Mouse (Mus musculus) megakaryocyte, embryonic 14.5 days (primary cell): Measurements from ENCODE around the gene Tgfbi. TPM values are rescaled to one million over a fixed set of nuclear protein-coding genes. Genes with fewer than 3 reads are reported as not detected.

Source experiments
- H3K27me3 ChIP-seq: replicated peaks from 2 replicates; pipeline ENCODE3; 2012; ENCODE audit warnings: inconsistent platforms
- H3K36me3 ChIP-seq: replicated peaks from 2 replicates; pipeline ENCODE3; 2012; ENCODE audit warnings: low read length, inconsistent platforms, mixed read lengths
- H3K4me1 ChIP-seq: 2 replicates; pipeline ENCODE4 v1.6.1; 2012; ENCODE audit warnings: inconsistent platforms
- H3K4me3 ChIP-seq: replicated peaks from 2 replicates; pipeline ENCODE3; 2012; ENCODE audit warnings: moderate library complexity, mild to moderate bottlenecking, inconsistent platforms
- H3K9me3 ChIP-seq: 2 replicates; pipeline ENCODE4 v1.6.1; 2012; ENCODE audit warnings: inconsistent platforms
- FLI1 ChIP-seq: IDR thresholded peaks from 2 replicates; pipeline ENCODE4 v1.6.1; 2012; ENCODE audit warnings: low read length, inconsistent platforms, mixed read lengths
- GATA1 ChIP-seq: IDR thresholded peaks from 3 replicates; pipeline ENCODE4 v1.6.1; 2012; ENCODE audit warnings: mixed read lengths, low read length, inconsistent platforms, borderline replicate concordance
- polyA plus RNA-seq: library from polyadenylated mRNA; stranded (reverse); fragments of >175 nt; gene quantifications from 2 replicates; pipeline ENCODE4 v1.2.3, GENCODE M21; 2012; ENCODE audit warnings: low replicate concordance; ENCODE audit not compliant: insufficient read depth

Tgfbi gene
- polyA plus RNA-seq, 1 experiment, result 7.2 TPM

DNA sequence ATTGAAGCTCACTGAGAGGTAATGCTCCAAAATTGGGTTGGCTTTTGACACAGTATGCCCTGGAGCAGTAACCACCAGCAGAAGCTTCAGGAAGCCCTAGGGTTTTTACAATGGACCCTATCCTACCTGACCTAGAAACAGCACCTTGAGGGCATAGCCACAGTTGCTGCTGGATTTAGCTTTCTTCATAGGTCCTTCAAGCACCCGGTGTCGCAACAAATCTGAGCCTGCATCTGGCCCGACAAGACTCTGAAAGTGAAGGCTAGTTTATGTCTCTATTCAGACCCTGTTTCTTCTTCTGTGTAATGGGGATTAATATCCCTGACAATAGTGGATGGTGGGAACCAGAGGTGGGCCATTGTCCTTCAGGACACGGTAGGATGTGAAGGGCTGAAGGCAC is 68.4 kb downstream of the Tgfbi start:
- Histone ChIP-seq H3K9me3 (peaks cover 4% of the 10 kb centered on the region; the same call in 1 of the 2 replicates), H3K4me1 (peaks cover 32% of the 10 kb centered on the region), H3K36me3 (no peaks in the 10 kb centered on the region), H3K4me3 (no peak overlapping the region), H3K27me3 (peaks cover 54% of the 10 kb centered on the region)
- no peak for TF ChIP-seq FLI1
- no peak for TF ChIP-seq GATA1

DNA sequence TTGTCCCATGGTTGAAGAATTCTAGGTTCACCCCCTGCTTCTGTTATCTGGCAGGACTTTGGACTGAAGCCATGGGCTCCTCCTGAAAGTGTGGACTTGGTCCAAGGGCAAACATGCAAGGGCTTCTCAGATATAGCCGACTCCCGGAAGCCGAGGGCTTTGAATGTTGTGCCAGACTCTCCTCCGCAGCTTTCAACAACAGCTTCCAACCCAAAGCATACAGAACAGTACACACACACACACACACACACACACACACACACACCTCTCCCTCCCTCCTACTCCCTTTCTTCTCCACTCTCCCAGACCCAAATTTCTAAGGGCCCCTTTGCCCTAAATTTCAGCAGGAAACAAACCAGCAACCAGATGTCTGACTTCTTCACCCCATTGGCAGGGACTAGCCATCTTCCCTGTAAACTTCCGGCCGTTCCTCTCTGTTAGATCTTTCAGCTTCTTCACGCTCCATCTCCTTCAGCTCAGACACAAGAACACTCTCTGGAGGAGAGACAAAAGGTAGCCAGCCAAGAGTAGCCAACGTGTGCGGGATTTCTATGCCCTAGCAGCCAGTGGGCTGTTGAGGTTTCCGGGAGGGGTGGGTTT is 69.0 kb downstream of the Tgfbi start:
- peaks cover 31% of the 10 kb centered on the region for H3K4me1 ChIP-seq
- peaks cover 4% of the 10 kb centered on the region; the same call in 1 of the 2 replicates for H3K9me3 ChIP-seq
- no peak for TF ChIP-seq GATA1
- TF ChIP-seq FLI1, result no peak
- no peaks in the 10 kb centered on the region for H3K36me3 ChIP-seq
- no peak overlapping the region for H3K4me3 ChIP-seq
- peaks cover 57% of the 10 kb centered on the region for H3K27me3 ChIP-seq

DNA sequence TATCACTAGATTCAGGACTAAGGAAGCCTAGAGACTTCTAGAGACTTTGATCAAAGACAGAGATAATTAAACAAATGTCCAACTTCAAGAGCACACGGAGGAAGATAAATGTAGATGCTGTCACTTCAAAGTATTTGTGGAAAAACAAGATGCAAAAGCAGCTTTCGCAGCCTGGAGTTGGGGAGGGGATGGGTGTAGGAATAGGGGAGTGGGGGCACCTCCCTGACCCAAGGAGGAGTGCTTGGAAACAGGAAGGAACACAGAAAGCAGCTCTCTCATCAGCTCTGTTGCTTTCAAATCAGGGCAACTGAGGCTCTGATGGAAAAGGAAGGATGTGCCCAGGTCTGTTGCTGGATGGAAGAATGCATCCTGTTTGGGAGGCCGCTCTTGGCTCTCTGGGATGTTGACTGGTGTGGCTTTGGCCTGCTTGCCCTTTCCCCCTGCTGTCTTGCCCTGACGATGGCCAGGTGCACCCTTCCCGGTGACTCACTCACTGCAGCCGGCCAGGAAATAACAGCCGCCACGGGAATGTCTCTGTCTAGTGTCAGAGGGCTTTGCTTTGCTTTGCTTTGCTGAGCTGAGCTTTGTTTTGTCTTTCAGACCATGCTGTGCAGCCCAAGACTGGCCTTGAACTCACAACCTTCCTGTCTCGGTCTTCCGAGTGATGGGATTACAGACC is 69.6 kb downstream of the Tgfbi start:
- Histone ChIP-seq H3K9me3 (peaks cover 4% of the 10 kb centered on the region; the same call in 1 of the 2 replicates), H3K36me3 (no peaks in the 10 kb centered on the region), H3K4me3 (no peak overlapping the region), H3K27me3 (peaks cover 56% of the 10 kb centered on the region), H3K4me1 (peaks cover 30% of the 10 kb centered on the region)
- no peak for TF ChIP-seq FLI1
- TF ChIP-seq GATA1, result no peak

DNA sequence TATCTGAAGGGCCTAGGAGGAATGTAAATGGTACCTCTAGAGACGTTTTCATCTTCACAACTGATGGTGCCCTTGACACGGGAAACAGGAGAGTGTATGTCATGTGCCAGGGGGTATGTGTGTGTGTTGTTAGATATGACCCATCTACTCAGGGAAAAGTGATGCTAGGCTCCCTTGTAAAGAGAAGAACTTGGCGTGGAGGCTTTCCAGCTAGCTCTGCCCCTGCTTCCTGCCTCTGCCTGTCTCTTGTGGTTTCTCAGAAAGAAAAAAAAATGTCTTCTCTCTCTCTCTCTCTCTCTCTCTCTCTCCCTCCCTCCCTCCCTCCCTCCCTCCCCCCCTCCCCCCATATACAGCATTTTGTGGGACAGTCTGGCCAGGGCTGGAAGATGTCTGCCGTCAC is 72.6 kb downstream of the Tgfbi start:
- Histone ChIP-seq H3K4me3 (no peak overlapping the region), H3K9me3 (peaks cover 4% of the 10 kb centered on the region; the same call in 1 of the 2 replicates), H3K36me3 (no peaks in the 10 kb centered on the region), H3K4me1 (peaks cover 23% of the 10 kb centered on the region), H3K27me3 (peaks cover 63% of the 10 kb centered on the region)
- no peak for TF ChIP-seq FLI1
- no peak for TF ChIP-seq GATA1

DNA sequence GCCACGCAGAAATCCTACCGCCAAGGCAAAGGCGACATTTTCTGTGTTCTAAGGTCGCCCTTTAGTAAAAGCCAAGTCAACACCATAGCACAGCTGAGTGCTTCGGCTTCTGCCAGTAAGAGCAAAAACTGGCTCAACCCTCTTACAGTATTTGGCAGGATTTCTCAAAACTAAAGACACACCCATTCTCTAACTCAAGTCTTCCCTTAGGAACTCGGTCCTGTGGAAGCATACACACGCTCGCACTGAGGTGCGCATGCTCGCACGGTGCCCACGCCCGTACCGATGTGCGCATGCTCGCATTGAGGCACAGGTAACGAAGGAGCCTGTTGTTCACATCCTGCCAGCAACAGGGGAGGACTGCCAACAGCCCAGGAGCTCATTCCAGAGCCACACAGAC is 73.0 kb downstream of the Tgfbi start:
- H3K4me3 ChIP-seq, result peak overlapping the region; percentile 75
- no peak for TF ChIP-seq GATA1
- TF ChIP-seq FLI1, result no peak
- H3K9me3 ChIP-seq, result peaks cover 4% of the 10 kb centered on the region; the same call in 1 of the 2 replicates
- no peaks in the 10 kb centered on the region for H3K36me3 ChIP-seq
- H3K4me1 ChIP-seq, result peaks cover 23% of the 10 kb centered on the region
- H3K27me3 ChIP-seq, result peaks cover 60% of the 10 kb centered on the region

DNA sequence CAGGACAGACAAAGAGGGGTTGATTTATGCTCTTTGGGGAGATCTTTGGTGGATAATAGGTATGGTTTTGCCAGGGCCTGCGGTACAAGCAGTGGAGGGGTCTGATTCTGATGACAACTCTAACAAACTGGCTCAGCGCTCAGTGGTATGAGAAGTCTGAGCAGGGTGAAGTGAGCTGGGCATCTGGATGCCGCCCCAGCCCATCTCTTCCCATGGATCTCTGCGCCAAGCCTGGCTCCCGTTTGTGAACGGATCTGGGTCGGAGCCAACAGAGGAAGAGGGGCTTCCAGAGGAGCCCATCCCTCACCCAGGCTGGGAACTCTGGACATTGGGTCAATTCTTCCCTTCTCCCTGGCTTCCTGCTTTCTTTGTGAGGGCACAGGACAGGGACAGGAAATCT is 74.0 kb downstream of the Tgfbi start:
- TF ChIP-seq GATA1, result no peak
- Histone ChIP-seq H3K4me1 (peaks cover 26% of the 10 kb centered on the region), H3K36me3 (no peaks in the 10 kb centered on the region), H3K4me3 (no peak overlapping the region), H3K27me3 (peaks cover 63% of the 10 kb centered on the region), H3K9me3 (peaks cover 4% of the 10 kb centered on the region; the same call in 1 of the 2 replicates)

Other genes starting within 250 kb of the Tgfbi start
- gene Gm3045, start 182.9 kb upstream of the Tgfbi start, polyA plus RNA-seq, result not detected in 2 replicates
- not detected in 2 replicates for gene Slc25a48, start 171.2 kb upstream of the Tgfbi start, polyA plus RNA-seq
- gene Il9, start 127.3 kb upstream of the Tgfbi start, polyA plus RNA-seq, result not detected in 2 replicates
- gene Fbxl21, start 87.1 kb upstream of the Tgfbi start, polyA plus RNA-seq, result not detected in 2 replicates
- not detected in 2 replicates for gene Lect2, start 61.0 kb upstream of the Tgfbi start, polyA plus RNA-seq
- gene Smad5, start 93.5 kb downstream of the Tgfbi start, polyA plus RNA-seq, result 0.86 TPM in 1 of 2 replicates, not detected in the other
- not detected in 2 replicates for gene Gm45623, start 144.3 kb downstream of the Tgfbi start, polyA plus RNA-seq